Mouse (Mus musculus): ENCODE measurements around the gene Plagl2.
A peak's percentile ranks its signal among the peaks of the same experiment; 100 is the strongest.

The Plagl2 gene

GRCm38 (mm10) chr2:153187848-153188247 lies 53.4 kb downstream of the Plagl2 start:
- no peak for DNase-seq

- DNase-seq, result peak; percentile 14
Observed at GRCm38 (mm10) chr2:153186176-153186591, 55.0 kb downstream of the Plagl2 start.

- no peak for DNase-seq
Observed at GRCm38 (mm10) chr2:153179961-153180360, 61.3 kb downstream of the Plagl2 start.

GRCm38 (mm10) chr2:153179126-153179860 lies 61.9 kb downstream of the Plagl2 start:
- DNase-seq, result no peak
